Mouse (Mus musculus): ENCODE data around the gene Nfic. TPM values are rescaled to one million over a fixed set of nuclear protein-coding genes. Genes with fewer than 3 reads are reported as not detected.
A peak's percentile ranks its signal among the peaks of the same experiment; 100 is the strongest.

The Nfic gene
- polyA plus RNA-seq, 1 experiment = 10.5 TPM

GRCm38 (mm10) chr10:81395865-81396264, 59.6 kb downstream of the Nfic start:
- WGBS = 83% methylated on average over 4 of the region's 4 CpGs
- DNase-seq (ENCODE audit: low read depth, low spot score) = no peak

GRCm38 (mm10) chr10:81395127-81395526, 60.3 kb downstream of the Nfic start:
- WGBS = 16% methylated on average over 5 of the region's 5 CpGs
- no peak for DNase-seq (ENCODE audit: low read depth, low spot score)

GRCm38 (mm10) chr10:81393456-81394063, 61.9 kb downstream of the Nfic start:
- DNase-seq (ENCODE audit: low read depth, low spot score) = no peak
- WGBS = 5% methylated on average over 19 of the region's 19 CpGs

GRCm38 (mm10) chr10:81392781-81393185, 62.7 kb downstream of the Nfic start, which contains the start of gene Smim24:
Gene Smim24 (plus strand): TSS chr10:81393051.
- DNase-seq (ENCODE audit: low read depth, low spot score) = no peak
- WGBS = 20% methylated on average over 14 of the region's 14 CpGs

- WGBS = 28% methylated on average over 6 of the region's 6 CpGs
- DNase-seq (ENCODE audit: low read depth, low spot score) = no peak
Measured at GRCm38 (mm10) chr10:81392270-81392669, 63.2 kb downstream of the Nfic start.

- 87% methylated on average over 13 of the region's 13 CpGs for WGBS
Measured at GRCm38 (mm10) chr10:81390678-81390965, 64.8 kb downstream of the Nfic start.

GRCm38 (mm10) chr10:81389801-81390677, 65.4 kb downstream of the Nfic start:
- 60% methylated on average over 23 of the region's 23 CpGs for WGBS
- DNase-seq (ENCODE audit: low read depth, low spot score) = no peak

More at GRCm38 (mm10) chr10:81390678-81390965, 64.8 kb downstream of the Nfic start:
- DNase-seq (ENCODE audit: low read depth, low spot score) = no peak

GRCm38 (mm10) chr10:81389373-81389772, 66.1 kb downstream of the Nfic start:
- DNase-seq (ENCODE audit: low read depth, low spot score) = no peak
- 67% methylated on average over 3 of the region's 3 CpGs for WGBS

- 39% methylated on average over 5 of the region's 5 CpGs for WGBS
- no peak for DNase-seq (ENCODE audit: low read depth, low spot score)
Measured at GRCm38 (mm10) chr10:81388505-81389055, 66.9 kb downstream of the Nfic start, which contains the start of gene Gm48552. Gene Gm48552 (plus strand): TSS chr10:81389005.

- WGBS = 92% methylated on average over 20 of the region's 20 CpGs
- no peak for DNase-seq (ENCODE audit: low read depth, low spot score)
Measured at GRCm38 (mm10) chr10:81387716-81388115, 67.7 kb downstream of the Nfic start.

GRCm38 (mm10) chr10:81385603-81386306, 69.7 kb downstream of the Nfic start:
- no peak for DNase-seq (ENCODE audit: low read depth, low spot score)
- WGBS = 70% methylated on average over 22 of the region's 22 CpGs

- WGBS = under 1% methylated on average over 19 of the region's 19 CpGs
- DNase-seq (ENCODE audit: low read depth, low spot score) = no peak
Measured at GRCm38 (mm10) chr10:81384605-81384982, 70.8 kb downstream of the Nfic start.

GRCm38 (mm10) chr10:81383802-81384604, 71.4 kb downstream of the Nfic start, which contains the start of the genes Dohh and Gm48551:
Gene Dohh (plus strand): TSS chr10:81384428.
Gene Gm48551 (plus strand): TSS chr10:81384466.
- DNase-seq (ENCODE audit: low read depth, low spot score) = peak; percentile 97
- WGBS = 6% methylated on average over 54 of the region's 54 CpGs

GRCm38 (mm10) chr10:81382039-81382438, 73.4 kb downstream of the Nfic start:
- DNase-seq (ENCODE audit: low read depth, low spot score) = no peak

GRCm38 (mm10) chr10:81379809-81380378, 75.5 kb downstream of the Nfic start:
- WGBS = 82% methylated on average over 6 of the region's 6 CpGs
- DNase-seq (ENCODE audit: low read depth, low spot score) = no peak

More at GRCm38 (mm10) chr10:81382039-81382438, 73.4 kb downstream of the Nfic start:
- 35% methylated on average over 5 of the region's 5 CpGs for WGBS

- DNase-seq (ENCODE audit: low read depth, low spot score) = no peak
- 57% methylated on average over 3 of the region's 3 CpGs for WGBS
Measured at GRCm38 (mm10) chr10:81379183-81379553, 76.3 kb downstream of the Nfic start.

- WGBS = under 1% methylated on average over 46 of the region's 46 CpGs
- peak; percentile 99 for DNase-seq (ENCODE audit: low read depth, low spot score)
Measured at GRCm38 (mm10) chr10:81378553-81379182, 76.8 kb downstream of the Nfic start.

GRCm38 (mm10) chr10:81377793-81378552, 77.5 kb downstream of the Nfic start, which contains the start of gene Fzr1:
Gene Fzr1 (minus strand): TSS chr10:81378516.
- WGBS = under 1% methylated on average over 56 of the region's 59 CpGs

More at GRCm38 (mm10) chr10:81377793-81378552, 77.5 kb downstream of the Nfic start, which contains the start of gene Fzr1:
- no peak for DNase-seq (ENCODE audit: low read depth, low spot score)
